Mouse (Mus musculus) cerebral cortex, adult 2 months (tissue): Measurements from ENCODE around the gene Helz2.

Experiments used
- WGBS: fragments of 180-500 bp; shearing (Covaris S2); methylation state at CpG from one replicate; pipeline ENCODE4 v1.1.7; 2018; 5-methylcytosine and 5-hydroxymethylcytosine counted together

Helz2 gene

DNA sequence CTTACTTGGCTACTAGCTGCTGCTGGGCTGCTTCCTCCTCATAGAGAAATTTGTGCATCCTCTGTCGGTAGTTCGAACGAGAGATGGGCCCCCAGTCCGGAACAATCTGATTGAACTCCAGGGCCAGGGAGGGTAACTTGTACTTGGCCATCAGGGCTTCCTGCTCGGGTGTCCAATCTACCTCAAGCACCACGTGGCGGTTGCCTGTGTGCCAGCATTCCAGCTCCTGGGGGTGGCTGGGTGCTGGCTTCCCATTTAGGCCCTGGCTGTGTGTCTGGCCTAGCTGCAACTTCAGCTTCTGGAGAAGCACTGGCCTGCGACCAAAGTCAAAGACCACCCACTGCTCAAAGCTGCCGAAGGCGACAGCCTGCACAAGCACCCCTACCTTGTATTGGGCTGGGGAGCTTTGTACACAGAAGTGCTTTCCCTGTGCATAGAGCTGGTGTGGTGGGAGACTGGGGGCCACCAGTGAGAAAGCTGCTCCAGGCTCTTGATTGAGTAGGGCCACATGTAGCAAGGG lies 3.7 kb downstream of the Helz2 start:
- 80% methylated on average over 10 of the region's 10 CpGs for WGBS

DNA sequence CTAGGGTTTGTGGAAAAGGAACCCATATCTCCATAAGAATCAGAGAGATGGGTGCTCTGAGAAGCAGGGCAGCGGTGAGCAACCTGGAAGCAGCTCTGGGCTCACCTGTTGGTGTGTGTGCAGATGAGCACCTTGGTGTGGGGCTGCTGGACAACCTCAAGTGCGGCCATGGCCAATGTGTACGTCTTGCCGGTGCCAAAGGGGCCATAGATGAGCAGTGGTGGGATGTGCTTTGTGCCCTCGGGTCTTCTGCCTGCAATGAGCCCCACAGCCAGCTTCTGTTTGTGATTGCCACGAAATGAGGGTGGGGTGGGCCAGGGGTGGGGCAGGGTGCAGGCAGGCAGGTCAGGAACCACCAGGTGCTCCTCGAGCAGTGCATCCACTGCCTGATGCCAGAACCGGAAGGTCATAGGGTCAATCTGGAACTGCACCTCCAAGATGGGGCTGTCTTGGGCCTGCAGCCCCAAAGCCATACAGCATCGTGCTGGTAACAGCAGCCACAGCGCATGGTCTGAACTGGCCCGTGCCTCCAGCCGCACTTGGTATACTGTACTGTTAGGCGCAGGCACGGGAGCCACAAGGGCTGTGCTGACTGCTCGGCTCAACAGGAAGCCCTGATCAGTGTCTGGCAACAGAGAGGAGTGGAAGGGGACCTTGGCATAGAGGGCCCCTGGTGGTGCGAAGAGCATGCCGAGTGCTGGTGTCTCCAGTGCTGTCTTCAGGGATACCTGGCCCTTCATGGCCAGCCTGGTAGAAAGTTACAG lies 4.4 kb downstream of the Helz2 start:
- 93% methylated on average over 17 of the region's 17 CpGs for WGBS

DNA sequence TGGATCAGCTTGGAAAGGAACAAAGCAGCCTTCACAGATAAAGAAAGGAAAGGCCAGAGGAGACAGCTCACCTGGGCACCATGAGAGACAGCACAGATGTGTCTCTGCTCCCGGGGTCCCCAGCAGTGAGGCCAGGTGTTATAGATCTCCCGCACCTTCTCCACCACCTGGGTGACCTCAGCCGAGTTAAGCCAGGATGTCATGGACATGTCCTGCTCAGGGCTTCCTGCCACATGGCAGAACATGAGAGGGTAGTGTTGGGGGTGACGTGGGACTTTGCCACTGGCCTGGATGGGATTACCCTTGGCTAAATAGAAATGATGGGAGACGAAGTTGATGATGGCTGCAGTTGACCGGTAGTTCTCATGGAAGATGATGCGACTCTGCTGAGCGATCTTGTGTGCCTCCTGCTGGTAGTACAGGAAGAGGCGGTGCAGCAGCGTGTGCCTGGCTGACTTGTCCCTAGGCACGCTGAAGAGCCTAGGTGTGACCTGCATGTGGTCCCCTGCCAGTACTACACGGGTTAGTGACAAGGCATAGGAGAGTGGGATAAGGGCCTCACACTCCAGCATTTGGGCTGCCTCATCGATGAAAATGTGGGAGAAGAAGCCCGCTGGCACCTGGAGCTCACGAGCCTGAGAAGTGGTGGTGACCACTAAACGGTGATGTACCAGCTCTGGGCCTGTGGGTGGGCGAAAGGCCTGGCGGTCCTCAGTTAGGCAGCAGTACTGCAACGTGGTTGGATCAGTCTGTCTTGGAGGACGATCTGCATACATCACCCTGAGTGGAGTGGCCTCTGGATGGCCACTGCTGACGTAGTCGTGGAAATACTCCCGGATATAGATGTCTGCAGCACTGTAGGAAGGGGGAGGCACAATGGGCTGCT lies 5.9 kb downstream of the Helz2 start:
- 88% methylated on average over 23 of the region's 23 CpGs for WGBS

DNA sequence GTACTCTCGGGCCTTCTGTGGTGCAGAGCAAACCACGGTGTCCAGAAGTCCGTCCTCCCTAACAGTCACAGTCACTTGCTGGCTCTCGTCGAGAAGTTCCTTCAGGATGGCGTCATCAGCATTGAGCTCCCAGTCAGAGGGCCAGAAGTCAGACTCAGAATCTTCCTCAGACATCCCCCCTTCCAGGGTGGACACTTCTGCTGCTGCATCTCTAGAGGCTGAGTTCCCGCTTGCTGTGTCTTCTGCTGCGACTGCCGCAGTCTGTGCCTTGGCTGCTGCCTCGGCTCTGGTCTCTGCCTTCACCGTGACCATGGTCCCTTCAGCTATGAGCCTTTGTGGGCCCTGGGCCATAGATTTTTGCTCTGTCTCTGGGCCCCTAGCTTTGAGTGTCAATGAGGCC lies 7.1 kb downstream of the Helz2 start:
- 97% methylated on average over 11 of the region's 11 CpGs for WGBS

DNA sequence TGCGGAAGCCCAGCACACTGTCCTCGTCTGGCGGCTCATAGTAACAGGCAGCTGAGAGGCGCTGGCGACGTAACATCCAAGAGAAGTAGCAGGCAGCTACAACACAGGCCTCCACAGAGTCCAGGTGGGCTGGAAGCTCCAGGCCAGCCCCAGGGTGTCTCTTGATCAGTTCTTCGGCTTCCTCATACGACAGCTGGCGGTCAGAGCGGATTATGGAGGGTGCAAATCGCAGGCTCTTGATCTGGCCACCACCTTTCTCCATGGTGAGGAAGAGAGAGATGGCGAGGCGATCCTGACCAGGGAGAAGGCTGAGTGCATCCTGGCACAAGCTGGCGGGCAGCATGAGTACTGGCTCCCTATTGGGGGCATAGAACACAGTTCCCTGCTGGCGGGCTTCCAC lies 8.4 kb downstream of the Helz2 start:
- WGBS: 93% methylated on average over 15 of the region's 15 CpGs

DNA sequence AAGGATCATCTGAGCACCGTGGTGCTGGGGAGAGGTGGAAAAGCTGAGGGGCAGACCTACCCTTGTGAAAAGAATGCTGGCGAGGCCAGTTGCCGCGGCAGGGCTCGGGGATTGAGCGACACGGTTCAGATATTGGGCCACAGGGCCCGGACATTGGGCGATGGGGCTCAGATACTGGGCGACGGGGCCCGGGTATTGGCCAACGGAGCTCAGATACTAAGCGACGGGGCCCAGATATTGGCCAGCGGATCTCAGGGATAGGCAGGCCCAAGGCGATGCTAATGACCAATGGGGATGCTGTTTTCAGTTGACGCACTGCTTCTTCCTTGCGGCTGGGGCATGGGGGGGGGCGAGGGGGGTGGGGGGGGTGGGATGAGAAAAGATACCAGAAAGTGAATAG lies 10.7 kb downstream of the Helz2 start:
- WGBS: 81% methylated on average over 20 of the region's 20 CpGs

DNA sequence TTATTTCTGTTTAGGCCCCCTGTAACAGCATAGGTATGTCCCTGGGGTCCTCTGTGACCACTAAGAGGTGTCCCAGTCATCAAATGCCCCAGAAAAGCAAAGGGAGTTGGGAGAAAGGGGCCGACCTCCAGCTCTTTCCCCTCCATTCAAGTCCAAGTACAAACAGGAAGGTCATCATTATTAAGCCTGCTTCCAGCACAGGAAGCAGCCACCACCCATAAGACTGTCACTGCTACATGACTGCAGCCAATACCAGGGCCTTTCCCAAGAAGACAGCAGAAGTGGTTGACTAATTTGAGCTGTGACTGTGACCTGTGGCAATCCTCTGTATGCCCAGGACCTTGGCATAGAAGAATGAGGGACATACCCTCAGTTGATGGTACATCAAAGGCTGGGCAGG lies 13.5 kb downstream of the Helz2 start:
- WGBS: 82% methylated on average over 1 of the region's 1 CpGs

DNA sequence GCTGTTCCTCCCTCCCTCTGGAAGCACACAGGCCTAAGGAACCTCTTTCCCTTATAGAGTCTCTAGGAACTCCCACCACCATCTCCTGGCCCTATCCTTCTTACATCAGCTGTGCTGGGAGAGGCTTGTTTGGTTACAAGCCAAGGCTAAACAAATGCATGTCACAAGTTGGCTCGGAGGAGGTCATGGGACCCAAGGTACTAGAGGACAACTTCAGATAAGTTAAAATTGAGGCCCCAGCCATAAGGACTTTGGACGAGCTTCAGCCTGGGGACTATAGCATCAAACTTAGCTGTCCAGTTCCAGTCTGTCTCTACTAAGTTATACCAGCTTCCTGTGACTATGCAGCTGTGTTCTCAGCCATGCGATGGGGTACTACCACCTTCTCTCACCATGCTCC lies 14.7 kb downstream of the Helz2 start:
- 88% methylated on average over 3 of the region's 3 CpGs for whole genome bisulfite sequencing

DNA sequence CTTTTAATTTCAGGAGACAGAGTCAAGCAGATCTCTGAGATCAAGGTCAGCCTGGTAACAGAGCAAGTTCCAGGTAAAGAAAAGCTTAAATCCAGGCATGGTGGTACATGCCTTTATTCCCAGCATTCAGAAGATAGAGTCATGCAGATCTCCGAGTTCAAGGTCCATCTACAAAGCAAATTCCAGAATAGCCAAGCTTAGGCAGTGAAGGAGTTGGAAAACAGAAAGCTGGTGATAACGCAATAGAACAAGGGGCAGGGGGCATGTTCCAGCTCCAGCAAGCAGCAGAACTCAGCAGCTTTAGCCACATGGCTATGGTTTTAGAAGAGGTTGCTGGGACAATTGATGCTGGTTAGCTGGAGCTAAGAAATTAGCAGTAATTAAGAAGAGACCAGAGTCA lies 16.8 kb downstream of the Helz2 start:
- WGBS: 94% methylated on average over 2 of the region's 2 CpGs

DNA sequence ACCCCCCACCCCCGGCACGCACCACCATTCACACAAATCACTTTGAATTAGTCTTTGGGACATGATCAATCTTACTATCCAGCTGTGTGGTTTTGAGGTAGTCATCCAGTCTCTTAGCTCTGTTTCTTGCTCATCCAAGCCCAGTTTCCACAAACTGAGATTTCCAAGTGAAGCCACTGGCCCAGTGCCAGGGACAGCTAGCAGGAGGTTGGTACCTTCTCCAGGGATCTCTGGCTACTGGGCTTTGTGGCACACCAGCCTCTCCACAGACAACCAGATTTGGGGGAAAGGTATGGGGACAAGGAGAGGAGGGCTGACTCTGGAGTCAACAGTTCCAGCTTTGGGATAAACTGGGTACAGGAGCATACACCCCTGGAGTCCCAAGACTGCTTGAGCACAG lies 21.5 kb downstream of the Helz2 start:
- 51% methylated on average over 2 of the region's 2 CpGs for WGBS

DNA sequence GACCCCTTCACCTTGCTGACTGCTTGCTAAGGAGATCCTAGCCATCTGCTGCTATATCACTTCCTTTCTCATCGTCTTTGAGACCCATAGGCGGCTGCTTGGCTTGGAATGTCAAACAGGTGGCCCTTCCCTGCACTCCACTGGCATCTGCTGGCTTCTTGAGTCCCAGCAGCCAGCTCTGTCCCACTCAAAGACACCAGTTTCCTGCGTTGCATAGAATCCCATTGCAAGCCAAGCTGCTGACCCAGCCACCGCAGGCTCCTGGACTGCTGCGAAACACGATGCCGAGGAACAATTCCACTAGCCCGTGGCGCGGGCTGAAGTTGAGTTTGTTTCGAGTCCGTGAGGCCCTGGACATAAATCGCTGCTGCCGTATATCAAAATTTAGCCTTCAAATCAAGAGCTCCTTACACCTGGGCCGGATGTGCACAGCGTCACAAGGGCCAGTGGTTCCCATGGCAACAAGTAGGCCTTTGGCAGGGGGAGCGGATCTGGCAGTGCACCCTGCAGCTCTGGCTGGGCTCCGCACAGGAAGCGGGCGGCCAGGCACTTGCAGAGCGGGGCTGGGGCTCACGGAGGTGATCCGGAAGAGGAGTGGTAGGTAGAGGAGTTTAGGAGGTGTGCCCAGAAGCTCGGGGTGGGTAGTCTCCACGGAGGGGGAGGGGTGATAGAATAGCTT lies 22.1 kb downstream of the Helz2 start, which contains the start of gene Fndc11:
Gene Fndc11, plus strand, starts transcription at position 476 of the 679 bp plus-strand sequence.
- 6% methylated on average over 25 of the region's 25 CpGs for WGBS

DNA sequence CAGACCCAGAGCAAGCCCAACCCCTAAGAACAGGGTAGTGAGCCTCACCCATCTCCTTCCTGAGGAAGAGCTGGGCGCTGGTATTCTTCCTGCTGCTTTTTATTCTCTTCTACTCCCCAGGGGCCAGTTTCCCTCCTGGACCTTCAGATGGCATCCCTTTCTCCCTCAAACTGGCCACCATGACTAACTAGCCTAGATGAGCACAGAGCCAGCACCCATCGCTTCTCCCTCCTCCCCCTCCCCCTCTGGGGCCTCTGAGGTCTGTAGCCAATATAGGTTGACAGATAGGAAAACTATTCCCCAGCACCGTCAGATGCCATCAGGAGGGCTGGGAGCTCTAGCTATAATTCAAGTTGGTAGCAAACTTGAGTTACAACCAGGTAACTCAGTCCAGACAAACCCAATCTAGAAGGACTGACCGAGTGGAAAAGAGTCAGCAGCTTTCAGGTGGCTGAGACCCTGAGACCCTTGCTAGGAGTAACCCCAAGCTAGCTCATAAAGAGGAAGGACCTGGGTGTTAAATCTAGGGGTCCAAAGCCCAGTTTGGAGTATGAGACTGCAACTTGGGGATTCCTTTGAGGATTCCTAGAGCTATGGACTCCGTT lies 22.8 kb downstream of the Helz2 start:
- WGBS: 81% methylated on average over 5 of the region's 5 CpGs

DNA sequence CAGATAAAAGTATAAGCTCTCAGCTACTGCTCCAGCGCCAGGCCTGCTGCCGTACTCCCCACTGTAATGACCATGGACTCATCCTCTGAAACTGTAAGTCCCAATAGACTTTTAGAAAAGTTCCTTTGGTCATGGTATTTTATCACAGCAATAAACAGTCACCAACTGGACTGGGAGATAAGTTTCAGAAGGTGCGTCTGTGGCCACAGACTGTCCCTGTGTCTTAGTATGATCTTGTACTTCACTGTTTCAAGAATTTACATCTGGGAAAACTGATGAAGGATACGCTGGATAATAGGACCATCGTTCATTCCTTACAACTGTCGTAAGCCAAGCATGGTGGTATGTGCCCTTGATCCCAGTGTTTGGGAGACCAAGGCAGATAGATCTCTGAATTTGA lies 25.8 kb downstream of the Helz2 start:
- WGBS: 96% methylated on average over 6 of the region's 6 CpGs

DNA sequence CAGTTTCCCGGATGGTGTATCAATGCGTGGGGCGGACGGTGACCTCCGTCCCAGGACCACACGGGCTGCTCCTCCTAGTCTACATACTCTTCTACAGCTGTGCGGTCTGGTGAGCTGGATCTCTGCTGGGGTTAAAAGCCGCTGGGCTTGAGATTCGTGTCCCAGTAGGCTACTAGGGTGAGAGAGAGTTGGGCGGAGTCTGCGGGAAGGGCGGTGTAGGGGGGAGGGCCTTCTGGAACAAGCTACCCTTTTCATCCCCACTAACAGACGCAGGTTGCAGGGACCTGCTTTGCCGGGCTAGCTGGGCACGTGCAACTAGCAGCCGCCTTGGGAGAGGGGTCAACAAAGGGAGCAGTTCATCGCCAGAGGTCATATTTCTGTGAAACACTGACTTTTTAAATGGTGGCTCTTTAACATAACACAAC lies 28.8 kb downstream of the Helz2 start, which contains the start of gene Srms:
Gene Srms, minus strand, starts transcription at position 165 of the 425 bp plus-strand sequence.
- 13% methylated on average over 17 of the region's 17 CpGs for WGBS

DNA sequence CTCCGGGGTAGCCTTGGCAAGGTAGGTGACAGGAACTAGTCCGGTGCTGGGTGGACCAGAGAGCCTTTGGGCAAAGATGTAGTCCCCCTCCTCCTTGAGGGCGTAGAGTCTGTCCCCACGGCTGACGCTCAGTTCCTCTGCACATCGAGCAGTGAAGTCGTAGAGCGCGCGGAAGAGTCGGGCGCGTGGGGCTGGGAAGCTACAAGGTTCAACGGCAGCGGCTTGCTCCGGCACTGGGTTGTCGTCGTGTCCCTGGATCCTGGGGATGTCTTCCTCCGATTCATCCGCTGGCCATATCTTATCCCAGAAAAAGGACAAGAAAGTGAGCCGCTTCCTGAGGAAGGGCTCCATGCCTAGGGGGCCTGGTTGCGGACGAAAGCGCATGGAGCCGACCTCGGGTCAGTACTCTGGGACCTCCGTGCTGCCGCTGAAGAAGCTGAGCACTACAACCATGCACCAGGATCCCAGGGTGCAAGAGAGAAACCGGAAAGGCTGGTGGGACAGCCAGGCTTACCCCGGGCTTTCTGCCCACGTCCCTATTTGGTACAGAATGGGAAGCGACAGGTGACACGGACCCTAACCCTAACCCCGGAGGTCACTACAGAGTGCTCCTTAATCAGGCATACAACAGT lies 29.3 kb downstream of the Helz2 start:
- 3% methylated on average over 34 of the region's 34 CpGs for WGBS

DNA sequence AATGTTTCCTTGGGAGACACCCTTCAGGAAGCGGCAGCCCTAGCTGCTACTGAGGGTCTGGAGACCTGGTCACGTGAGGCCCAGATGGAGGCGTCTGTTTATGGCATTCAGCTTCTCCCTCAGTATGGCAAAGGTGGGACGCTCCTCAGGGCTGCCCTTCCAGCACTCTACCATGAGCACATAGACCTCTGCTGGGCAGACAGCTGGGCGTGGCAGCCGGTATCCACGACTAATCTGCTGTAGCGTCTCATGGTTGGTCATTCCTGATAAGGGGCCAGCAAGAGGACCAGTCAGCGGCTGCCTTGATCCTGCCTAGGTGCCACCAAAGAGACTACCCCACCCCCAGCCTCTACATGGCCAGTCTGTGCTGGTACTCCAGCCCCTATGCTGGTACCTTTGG lies 35.7 kb downstream of the Helz2 start:
- 90% methylated on average over 9 of the region's 9 CpGs for WGBS

DNA sequence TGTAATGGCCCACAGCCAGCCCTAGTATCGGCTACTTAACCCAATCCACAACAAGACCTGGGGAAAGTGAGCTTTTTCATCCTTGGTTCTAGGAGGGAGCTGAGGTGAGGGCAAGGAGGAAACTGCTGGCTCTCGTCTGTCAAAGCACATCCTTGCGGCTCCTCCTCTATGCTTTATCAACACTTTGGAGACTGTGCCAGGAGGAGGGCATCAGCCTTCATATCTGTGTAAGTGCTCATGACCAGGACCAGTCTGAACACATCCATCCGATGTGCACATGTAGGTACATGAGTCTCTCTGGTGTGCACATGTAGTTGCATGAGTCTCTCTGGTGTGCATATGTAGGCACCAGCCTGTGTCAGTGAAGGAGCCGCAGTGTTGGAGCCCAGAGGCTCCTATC lies 36.1 kb downstream of the Helz2 start:
- WGBS: 93% methylated on average over 5 of the region's 5 CpGs

DNA sequence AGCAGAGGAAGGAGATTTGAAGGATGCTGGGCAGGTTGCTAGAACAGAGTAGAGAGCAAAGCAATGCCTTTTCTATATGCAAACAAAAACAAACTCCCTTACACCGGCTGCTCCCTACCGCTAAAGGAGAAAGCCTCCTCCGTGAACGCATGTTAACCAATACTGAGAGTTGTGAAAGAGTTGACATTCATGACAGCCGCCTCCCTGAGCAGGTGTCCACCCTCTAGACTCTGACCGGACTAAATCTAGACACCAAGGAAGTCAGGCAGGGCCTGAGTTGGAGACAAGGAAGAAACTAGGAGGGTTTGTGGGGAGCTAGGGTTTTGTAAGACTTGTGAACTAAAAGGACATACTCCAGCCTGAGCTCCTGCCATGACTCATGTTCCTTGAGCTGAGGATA lies 38.9 kb downstream of the Helz2 start:
- WGBS: 76% methylated on average over 6 of the region's 6 CpGs

DNA sequence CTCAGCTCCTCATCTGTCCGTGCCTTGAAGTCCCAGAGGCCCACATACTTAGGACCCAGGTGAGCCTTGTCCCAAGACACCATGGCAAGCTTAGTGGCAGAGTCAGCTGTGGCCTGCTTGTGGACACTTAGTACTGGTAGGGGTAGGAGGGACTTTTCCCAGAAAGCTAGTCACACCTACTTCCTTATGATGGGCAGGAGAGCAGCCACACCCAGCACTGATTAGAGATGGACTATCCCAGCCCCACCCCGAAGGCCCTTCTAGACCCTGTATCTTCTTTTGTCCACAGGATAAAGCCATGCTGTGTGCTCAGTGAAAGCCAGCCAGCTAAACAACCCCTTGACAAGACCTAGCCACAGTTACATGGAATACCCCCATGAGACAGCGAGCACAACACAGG lies 39.4 kb downstream of the Helz2 start, which contains the start of gene Ptk6:
Gene Ptk6, minus strand, starts transcription at position 368 of the 400 bp plus-strand sequence.
- WGBS: 96% methylated on average over 3 of the region's 3 CpGs

DNA sequence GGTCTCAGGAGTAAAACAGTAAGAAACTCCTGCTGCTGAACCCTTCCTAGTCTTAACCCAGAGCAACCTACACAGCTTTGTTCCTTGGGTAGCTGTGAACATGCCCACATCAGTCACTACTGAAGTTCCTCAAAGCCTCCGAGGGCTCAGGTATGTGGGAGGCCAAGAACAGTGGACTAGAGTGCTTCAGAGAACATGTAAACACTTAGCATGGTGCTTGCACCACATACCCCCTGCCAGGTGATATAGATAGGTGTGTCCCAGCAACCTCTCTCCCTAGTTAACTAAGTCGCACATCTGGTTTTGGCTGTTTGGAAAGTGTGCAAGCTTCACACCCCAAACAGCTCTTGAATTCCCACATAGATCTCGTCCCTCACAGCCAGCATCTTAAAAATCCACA lies 40.2 kb downstream of the Helz2 start:
- WGBS: 71% methylated on average over 3 of the region's 3 CpGs
